Mouse (Mus musculus) Patski (cell line): Measurements from ENCODE around the gene Syt16. TPM values are rescaled to one million over a fixed set of nuclear protein-coding genes. Genes with fewer than 3 reads are reported as not detected.

ENCODE experiments used
- ATAC-seq: fragments of 100-300 bp; one replicate; pipeline ENCODE4 v1.8.0; 2021
- CTCF ChIA-PET: fragments of 350-600 bp; sonication (Branson Sonifier 250); formaldehyde crosslinking; loops from one replicate; lab custom pipeline; 2022; ENCODE audit warnings: inconsistent platforms; lab: Charles Lee
- POLR2A ChIA-PET: fragments of 350-600 bp; sonication (Branson Sonifier 250); formaldehyde crosslinking; loops from one replicate; lab custom pipeline; 2022; ENCODE audit warnings: antibody characterized with exemption, inconsistent platforms; lab: Charles Lee
- DNase-seq: peaks from one replicate; pipeline ENCODE4 v3.0.0-alpha.2; 2011; ENCODE audit warnings: low read depth, low spot score
- H3K27me3 ChIP-seq: fragments of 371-371 bp; one replicate; pipeline ENCODE4 v1.5.1; 2021
- CTCF ChIP-seq: fragments of 100-300 bp; IDR thresholded peaks from one replicate; pipeline ENCODE4 v1.5.1; 2021
- in situ Hi-C: fragments of 300-500 bp; cut with MboI; formaldehyde crosslinking; loops from 3 replicates; pipeline ENCODE4 v1.11.1; 2018; ENCODE audit warnings: low pct_unique_long_range_greater_than_20kb, mixed read lengths
- polyA plus RNA-seq: library from polyadenylated mRNA; unstranded; gene quantifications from one replicate; pipeline ENCODE4 v1.2.3, GENCODE M21; 2021

Syt16 gene
- polyA plus RNA-seq, 1 experiment from 2014 or later: not detected

DNA sequence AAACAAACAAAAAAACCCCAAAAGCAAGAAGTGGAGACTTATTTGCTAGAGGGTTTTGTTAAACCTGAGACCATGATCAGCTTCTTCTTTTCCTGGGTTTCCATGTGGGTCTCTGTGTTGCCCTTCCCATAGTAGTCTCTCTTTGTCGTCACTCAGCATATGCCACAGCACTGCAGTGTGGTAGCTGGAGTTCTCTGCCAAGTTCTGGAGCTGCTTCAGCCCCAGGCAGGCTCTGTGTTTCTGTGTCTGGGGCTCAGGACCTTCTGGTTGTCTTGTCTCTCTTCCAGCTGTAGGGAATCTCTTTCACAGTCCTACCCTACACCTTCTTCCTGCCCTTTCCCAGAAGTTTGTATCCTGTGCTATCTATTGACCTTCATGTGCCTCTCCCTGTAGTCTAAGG, 173.8 kb downstream of the Syt16 start:
- POLR2A ChIA-PET: no interaction called here
- DNase-seq: no peak
- TF ChIP-seq CTCF: no peak
- CTCF ChIA-PET: no interaction called here
- ATAC-seq: no peak
- in situ Hi-C loops: no loop called here
- H3K27me3 ChIP-seq: peaks cover 3% of the 10 kb centered on the region

DNA sequence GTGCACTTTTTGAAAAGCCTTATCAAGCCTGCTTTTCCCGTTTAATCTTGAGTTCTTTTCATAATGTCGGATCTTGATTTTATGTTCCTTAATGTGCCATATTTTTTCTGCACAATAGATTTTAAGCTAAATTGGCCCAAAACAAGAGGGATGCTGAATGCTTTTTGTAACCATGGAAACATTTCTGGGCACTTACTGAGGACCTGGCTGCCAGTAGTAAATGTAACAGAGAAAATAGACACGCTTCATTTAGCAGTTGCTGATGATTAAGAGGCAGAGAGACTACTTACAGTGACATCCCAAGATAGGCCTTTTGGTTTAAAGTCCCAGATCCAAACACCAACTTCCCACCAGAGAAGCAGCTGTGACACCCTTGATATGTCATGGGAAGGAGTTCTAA, 176.4 kb downstream of the Syt16 start:
- ChIA-PET POLR2A (no interaction called here), CTCF (no interaction called here)
- no peak for ATAC-seq
- in situ Hi-C loops: no loop called here
- TF ChIP-seq CTCF: no peak
- H3K27me3 ChIP-seq: peaks cover 4% of the 10 kb centered on the region
- DNase-seq: no peak

DNA sequence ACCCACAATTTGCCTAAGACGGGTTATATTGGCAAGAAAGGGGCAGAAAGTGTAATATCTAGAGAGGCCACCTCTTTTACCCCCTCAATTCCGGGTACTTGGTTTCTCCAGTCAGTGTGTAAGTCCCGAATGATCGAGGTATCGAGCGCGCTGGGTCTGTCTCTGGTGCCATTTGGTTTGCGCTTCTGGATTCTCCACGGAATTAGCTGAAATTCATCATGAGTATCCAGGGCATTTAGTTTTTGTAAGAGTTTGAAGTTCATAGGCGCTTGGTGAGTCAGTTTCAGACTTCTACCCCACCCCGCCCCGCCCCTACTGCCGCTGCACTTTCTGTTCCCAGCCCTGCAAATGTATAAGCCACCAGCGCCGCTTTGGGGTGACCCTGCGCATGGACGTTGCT, 187.1 kb downstream of the Syt16 start:
- in situ Hi-C loops: no loop called here
- no peak for TF ChIP-seq CTCF
- ATAC-seq (no peak), DNase-seq (no peak)
- CTCF ChIA-PET: no interaction called here
- H3K27me3 ChIP-seq: peaks cover 11% of the 10 kb centered on the region
- POLR2A ChIA-PET: no interaction called here

DNA sequence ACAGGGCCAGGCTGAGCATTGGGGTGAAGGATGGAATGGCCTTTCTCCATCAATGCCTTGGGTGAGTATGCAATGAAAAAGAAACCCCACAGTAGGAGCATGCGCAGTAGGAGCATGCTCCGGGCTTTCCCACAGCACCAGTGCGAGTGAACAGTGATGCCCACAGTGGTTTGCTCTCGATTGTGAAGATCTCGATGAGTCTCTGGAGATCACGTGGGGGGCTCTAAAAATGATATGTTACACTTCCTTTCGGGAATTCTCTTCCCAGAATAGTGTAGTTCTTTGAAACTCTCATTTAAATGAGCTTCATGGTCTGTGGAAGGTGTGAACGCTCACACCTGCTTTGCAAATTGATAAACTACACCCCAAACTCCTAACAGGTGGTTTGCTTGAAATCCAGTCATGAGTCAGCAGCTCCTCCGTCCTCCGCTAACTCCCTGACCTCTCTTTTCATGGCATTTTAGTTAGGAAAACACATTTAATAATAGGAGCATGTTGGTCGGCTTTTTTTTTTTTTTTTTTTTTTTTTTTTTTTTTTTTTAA, 190.9 kb downstream of the Syt16 start:
- in situ Hi-C loops: no loop called here
- TF ChIP-seq CTCF: no peak
- DNase-seq: no peak
- ChIA-PET CTCF (no interaction called here), POLR2A (no interaction called here)
- H3K27me3 ChIP-seq: peaks cover 7% of the 10 kb centered on the region
- no peak for ATAC-seq

DNA sequence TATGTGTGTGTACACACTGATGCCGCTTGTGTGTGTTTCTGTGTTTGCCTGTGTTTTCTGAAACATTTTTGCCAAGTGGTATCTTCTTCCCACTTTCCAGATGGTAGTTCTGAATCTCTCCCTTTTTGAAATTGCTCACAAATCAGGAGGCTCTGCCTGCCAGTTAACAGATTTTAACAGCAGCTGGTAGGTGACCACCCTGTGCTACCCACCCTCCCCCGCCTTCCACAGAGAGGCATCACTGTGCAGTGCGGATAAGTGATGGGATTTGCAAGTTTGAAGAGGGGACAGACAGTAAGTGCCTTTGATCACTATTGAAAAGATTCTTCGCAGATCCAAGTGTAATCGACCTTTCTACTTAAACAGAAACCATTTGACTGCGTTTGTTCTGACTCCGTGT, 191.4 kb downstream of the Syt16 start:
- no peak for TF ChIP-seq CTCF
- DNase-seq: no peak
- in situ Hi-C loops: no loop called here
- no peak for ATAC-seq
- ChIA-PET POLR2A (no interaction called here), CTCF (no interaction called here)
- H3K27me3 ChIP-seq: peaks cover 4% of the 10 kb centered on the region

DNA sequence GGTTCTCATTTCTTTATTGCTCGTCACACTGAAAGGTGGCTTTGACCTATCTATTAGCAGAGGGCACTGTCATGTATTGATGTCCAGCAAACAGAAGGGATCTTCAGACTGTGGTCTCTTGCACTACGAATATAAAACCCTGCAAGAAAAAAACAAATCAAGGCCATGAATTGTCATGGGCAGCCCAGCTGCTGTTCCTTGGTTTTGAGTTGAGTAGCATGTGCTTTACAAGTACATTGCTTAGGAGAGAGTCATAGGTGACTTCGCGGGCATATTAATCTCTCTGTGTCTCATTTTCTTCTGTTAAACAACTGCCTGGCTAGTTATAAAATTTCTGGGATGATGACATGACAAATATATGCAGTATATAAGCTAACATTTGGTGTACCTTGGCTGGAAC, 192.4 kb downstream of the Syt16 start:
- no peak for TF ChIP-seq CTCF
- ChIA-PET POLR2A (no interaction called here), CTCF (no interaction called here)
- no peak for DNase-seq
- peaks cover 9% of the 10 kb centered on the region for H3K27me3 ChIP-seq
- in situ Hi-C loops: no loop called here
- no peak for ATAC-seq

DNA sequence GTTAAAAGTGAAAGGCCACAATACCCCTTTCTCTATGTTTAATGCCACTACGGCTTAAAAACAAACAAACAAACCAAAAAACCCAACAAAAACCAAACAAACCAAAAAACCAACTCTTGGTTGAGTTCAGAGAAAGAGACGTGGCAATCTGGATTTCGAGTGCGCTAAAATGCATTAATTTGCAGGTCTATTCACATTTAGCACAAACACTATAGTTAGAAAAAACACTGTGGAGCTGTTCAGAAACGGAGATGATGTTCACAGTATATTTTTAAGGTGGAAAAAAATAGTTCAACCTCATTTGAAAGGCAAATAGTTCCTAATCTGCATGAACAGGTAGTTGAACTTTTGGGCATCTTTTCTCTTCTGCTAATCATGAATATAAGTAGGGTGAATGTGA, 192.8 kb downstream of the Syt16 start:
- peaks cover 9% of the 10 kb centered on the region for H3K27me3 ChIP-seq
- ChIA-PET CTCF (no interaction called here), POLR2A (no interaction called here)

DNA sequence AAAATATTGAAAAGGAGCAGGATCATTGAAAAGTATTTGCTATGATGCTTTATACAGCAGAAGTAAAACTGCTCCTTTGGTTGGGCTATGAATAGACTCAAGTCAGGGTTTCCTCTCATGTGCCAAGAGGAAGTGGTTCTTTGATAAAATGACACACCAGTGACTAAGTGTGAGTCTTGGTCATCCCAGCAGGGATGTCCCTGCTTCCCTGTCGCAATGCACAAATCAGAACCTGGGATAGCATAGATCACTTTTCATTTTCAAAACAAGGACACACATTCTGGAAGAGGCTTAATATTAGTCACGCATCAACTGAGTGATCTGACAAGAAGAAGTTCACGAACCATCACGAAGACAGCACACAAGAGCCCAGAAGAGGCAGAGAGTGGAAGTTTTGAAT, 195.1 kb downstream of the Syt16 start:
- in situ Hi-C loops: no loop called here
- ChIA-PET POLR2A (no interaction called here), CTCF (no interaction called here)
- ATAC-seq (no peak), DNase-seq (no peak)
- peaks cover 13% of the 10 kb centered on the region for H3K27me3 ChIP-seq
- TF ChIP-seq CTCF: no peak

More for the DNA sequence above, 192.8 kb downstream of the Syt16 start:
- ATAC-seq (no peak), DNase-seq (no peak)
- in situ Hi-C loops: no loop called here
- no peak for TF ChIP-seq CTCF

DNA sequence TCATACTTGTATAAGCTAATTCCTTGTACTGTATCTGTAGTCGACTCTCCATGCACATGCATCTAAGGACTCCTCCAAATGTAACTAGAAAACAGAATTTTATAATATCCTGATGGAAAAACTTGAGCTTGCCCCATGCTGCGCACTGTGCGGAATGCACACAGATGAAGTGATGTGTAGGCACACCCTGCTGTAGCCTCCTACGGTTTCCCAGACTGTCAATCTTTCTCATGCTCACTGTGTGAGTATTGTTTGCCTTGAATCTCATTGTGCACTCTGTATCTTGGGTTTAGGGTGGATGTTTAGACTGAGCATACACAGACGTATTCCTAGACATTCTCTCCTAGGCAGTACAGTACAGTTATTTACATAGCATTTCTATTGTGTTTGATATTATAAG, 203.9 kb downstream of the Syt16 start:
- no peaks in the 10 kb centered on the region for H3K27me3 ChIP-seq
- TF ChIP-seq CTCF: no peak
- POLR2A ChIA-PET: no interaction called here
- in situ Hi-C loops: no loop called here
- CTCF ChIA-PET: no interaction called here
- ATAC-seq (no peak), DNase-seq (no peak)

DNA sequence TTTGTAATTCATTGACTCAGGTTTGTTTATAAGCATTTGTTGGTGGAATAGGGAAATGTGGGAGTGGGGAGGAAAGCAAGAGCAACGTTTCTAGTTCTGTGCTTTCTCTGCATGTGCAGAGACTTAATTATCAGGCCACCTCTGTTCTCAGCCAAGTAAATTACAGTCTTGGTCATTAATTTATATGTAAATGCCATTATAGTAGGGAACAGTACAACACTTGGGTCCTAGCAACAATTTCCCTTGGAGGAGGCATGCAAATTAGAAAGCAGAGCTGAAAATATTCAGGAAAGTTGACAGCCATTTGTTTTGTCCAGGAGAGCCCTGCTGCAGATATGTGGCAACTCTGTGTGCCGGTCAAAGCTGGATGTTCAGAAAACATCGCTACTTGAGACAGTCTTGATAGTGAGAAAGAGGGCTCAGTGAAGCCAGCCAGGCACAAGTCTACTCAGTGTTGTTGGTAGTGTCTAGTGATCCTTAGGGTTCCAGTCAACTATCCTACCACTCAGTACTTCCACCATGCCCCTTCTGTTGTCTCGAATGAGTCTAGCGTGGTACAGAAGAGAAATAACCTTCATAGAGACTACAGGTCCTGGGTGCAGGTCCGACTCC, 205.1 kb downstream of the Syt16 start:
- no peaks in the 10 kb centered on the region for H3K27me3 ChIP-seq
- in situ Hi-C loops: no loop called here
- DNase-seq: no peak
- ATAC-seq: no peak
- no peak for TF ChIP-seq CTCF
- ChIA-PET POLR2A (no interaction called here), CTCF (interaction anchor here (0.7 kb wide), 1 partner anchor 1187 kb away, joined by 3 read pairs; no protein-coding TSS in a partner anchor)

DNA sequence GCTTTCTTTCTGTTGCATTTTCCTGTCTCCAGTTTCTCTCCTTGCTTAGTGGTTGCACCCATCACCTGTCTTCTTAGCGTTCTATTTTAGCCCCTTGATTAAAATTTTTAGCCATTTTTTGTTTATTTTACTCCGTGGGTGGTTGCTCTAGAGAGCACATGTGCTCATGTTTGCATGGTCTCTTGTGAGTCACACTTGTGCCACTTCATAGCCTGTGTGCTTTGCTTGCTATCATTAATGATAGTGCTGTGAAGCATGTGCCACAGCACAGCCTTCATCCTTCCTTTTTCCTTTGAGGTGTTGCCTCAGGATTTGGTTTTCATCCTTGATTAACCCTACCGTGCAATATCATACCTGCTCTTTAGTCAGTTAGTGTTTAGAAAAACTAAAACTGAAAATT, 214.7 kb downstream of the Syt16 start:
- in situ Hi-C loops: no loop called here

More for the DNA sequence above, 214.7 kb downstream of the Syt16 start:
- DNase-seq: no peak
- ChIA-PET POLR2A (no interaction called here), CTCF (no interaction called here)
- no peak for ATAC-seq
- no peaks in the 10 kb centered on the region for H3K27me3 ChIP-seq
- TF ChIP-seq CTCF: no peak
